Mouse (Mus musculus) Patski (cell line): Measurements from ENCODE around the gene Pms2. TPM values are rescaled to one million over a fixed set of nuclear protein-coding genes. Genes with fewer than 3 reads are reported as not detected.

Experiments used
- ATAC-seq: fragments of 100-300 bp; one replicate; pipeline ENCODE4 v1.8.0; 2021
- CTCF ChIA-PET: fragments of 350-600 bp; sonication (Branson Sonifier 250); formaldehyde crosslinking; loops from one replicate; lab custom pipeline; 2022; ENCODE audit warnings: inconsistent platforms; lab: Charles Lee
- POLR2A ChIA-PET: fragments of 350-600 bp; sonication (Branson Sonifier 250); formaldehyde crosslinking; loops from one replicate; lab custom pipeline; 2022; ENCODE audit warnings: antibody characterized with exemption, inconsistent platforms; lab: Charles Lee
- DNase-seq: peaks from one replicate; pipeline ENCODE4 v3.0.0-alpha.2; 2011; ENCODE audit warnings: low read depth, low spot score
- H3K27me3 ChIP-seq: fragments of 371-371 bp; one replicate; pipeline ENCODE4 v1.5.1; 2021
- CTCF ChIP-seq: fragments of 100-300 bp; IDR thresholded peaks from one replicate; pipeline ENCODE4 v1.5.1; 2021
- in situ Hi-C: fragments of 300-500 bp; cut with MboI; formaldehyde crosslinking; loops from 3 replicates; pipeline ENCODE4 v1.11.1; 2018; ENCODE audit warnings: low pct_unique_long_range_greater_than_20kb, mixed read lengths
- polyA plus RNA-seq: library from polyadenylated mRNA; unstranded; gene quantifications from one replicate; pipeline ENCODE4 v1.2.3, GENCODE M21; 2021

The Pms2 gene
- polyA plus RNA-seq, 1 experiment from 2014 or later: 13.1 TPM

DNA sequence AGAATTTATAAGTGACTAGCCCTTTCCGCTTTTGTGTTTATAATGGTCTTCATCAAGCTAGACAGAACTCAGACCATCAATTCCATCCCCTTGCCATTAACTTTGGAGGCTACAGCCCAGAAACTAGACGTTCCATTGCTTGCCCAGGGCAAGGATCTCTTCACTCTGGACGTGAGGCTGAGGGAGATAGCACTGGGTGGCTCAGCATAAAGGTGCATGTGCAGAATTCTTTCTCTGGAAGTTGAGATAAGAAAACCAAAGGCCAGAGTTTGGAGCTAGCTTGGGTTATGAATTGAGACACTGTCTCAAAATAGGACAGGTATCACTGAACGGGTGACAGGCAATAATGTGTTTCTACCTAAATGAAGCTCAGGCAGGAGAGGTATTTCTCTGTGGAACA, 6.0 kb upstream of the Pms2 start:
- POLR2A ChIA-PET: no interaction called here
- no peak for ATAC-seq
- TF ChIP-seq CTCF: no peak
- in situ Hi-C loops: no loop called here
- H3K27me3 ChIP-seq: no peaks in the 10 kb centered on the region
- no peak for DNase-seq
- CTCF ChIA-PET: interaction anchor here (1.4 kb wide), 2 partner anchors 10 to 12 kb away, joined by 3 to 4 read pairs; no protein-coding TSS in a partner anchor

DNA sequence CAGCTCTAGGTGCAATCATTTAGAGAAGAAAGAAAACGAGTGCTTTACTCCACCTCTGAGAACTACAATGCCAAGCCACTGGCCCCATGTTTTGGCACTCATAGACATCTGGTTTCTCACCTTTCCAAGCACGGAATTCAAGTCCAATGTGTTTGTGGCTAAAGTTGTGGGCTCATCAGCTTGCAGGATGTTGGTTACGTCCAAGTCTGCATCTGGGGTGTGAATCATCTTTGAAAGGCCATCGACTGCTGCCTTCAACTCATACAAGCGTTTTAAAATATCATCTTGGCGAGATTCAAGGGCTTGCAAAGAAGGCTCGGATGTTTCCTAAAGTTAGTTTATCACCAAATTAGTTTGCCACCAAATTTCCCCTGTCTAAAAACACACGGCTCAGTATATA, 3.3 kb upstream of the Pms2 start:
- no peak for DNase-seq
- CTCF ChIA-PET: no interaction called here
- no peaks in the 10 kb centered on the region for H3K27me3 ChIP-seq
- in situ Hi-C loops: no loop called here
- POLR2A ChIA-PET: no interaction called here
- TF ChIP-seq CTCF: no peak
- ATAC-seq: no peak

DNA sequence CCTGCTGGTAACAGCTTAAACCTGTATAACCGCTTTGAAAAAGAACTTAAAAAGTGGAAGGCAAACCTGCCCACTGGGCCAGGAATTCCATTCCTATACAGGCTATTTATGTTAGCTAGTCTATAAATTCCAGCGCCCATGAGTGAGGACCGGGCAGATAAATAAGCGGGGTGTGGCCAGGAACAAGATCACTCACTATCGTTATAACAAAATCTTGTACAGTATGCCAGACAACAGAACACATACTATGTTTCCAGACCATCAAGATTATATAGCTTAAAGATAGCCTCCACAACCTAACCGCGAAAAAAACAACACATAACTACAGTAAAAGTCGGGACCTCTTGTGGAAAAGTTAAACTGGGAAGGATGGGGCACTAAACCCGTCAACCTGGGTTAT, 838 bp upstream of the Pms2 start:
- peak; percentile 6 for DNase-seq
- no peaks in the 10 kb centered on the region for H3K27me3 ChIP-seq
- ATAC-seq: peak; percentile 1
- ChIA-PET POLR2A (interaction anchor here (1.3 to 1.5 kb wide), 2 partner anchors 23 to 177 kb away, joined by 3 to 6 read pairs; partner anchors contain the start of gene Usp42), CTCF (interaction anchor here (1.7 kb wide), 1 partner anchor 8 kb away, joined by 5 read pairs; no protein-coding TSS in a partner anchor)
- no peak for TF ChIP-seq CTCF
- in situ Hi-C loops: no loop called here

DNA sequence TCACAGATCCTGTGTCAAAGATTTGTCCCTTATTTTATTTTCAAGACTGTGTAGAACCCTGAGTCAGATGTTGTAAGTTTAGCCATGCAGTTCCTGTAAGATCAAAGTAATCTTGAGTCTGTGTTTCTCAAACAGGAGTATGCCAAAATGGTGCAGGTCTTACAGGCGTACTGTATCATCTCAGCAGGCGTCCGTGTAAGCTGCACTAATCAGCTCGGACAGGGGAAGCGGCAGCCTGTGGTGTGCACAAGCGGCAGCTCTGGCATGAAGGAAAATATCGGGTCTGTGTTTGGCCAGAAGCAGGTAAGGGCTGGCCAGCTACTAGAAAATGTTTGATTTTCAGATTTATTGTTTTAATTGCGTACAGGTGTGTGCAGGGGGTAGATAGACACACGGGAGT, 6.5 kb downstream of the Pms2 start:
- in situ Hi-C loops: no loop called here
- no peaks in the 10 kb centered on the region for H3K27me3 ChIP-seq
- ChIA-PET POLR2A (no interaction called here), CTCF (interaction anchor here (1.0 to 1.6 kb wide), 4 partner anchors 8 to 184 kb away, joined by 3 to 6 read pairs (median 4); partner anchors contain the start of gene Usp42)
- no peak for TF ChIP-seq CTCF
- no peak for ATAC-seq
- DNase-seq: no peak

DNA sequence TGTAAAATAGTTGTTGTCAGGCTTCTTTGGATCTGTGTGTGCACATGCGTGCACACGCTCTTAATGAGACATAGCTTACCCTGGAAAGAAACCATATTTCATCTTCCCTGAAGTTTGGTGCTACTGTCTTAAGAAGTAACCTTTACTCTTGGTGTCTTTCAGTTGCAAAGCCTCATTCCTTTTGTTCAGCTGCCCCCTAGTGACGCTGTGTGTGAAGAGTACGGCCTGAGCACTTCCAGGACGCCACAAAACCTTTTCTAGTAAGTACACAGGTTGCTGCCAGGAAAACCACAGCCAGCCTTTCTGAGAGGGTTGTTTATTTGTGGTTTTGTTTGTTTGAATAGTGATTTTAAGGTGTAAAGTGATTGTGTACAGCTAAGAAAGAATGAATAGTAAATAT, 7.7 kb downstream of the Pms2 start:
- no peaks in the 10 kb centered on the region for H3K27me3 ChIP-seq
- no peak for ATAC-seq
- CTCF ChIA-PET: interaction anchor here (0.7 to 1.6 kb wide), 5 partner anchors 8 to 185 kb away, joined by 3 to 6 read pairs (median 3); partner anchors contain the start of genes Rsph10b and Usp42
- DNase-seq: peak; percentile 19
- in situ Hi-C loops: no loop called here
- POLR2A ChIA-PET: no interaction called here
- no peak for TF ChIP-seq CTCF

DNA sequence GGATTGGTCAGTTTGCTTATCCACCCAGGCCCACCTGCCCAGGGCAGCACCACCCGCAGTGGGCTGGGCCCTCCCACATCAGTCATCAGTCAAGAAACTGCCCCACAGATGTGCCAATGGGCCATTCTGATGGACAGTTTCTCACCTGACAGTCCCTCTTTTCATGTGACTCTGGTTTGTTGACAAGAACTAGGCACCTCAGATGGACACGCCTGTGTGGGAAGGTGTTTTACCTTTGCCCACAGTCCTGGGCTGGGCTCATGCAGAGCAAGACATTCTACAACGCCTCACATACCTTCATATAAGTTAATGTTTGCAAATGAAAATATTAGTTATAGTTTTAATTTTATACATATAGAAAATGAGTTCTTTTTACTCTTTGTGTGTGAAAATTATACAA, 8.4 kb downstream of the Pms2 start:
- H3K27me3 ChIP-seq: no peaks in the 10 kb centered on the region
- no peak for TF ChIP-seq CTCF
- ATAC-seq (no peak), DNase-seq (no peak)
- in situ Hi-C loops: no loop called here
- ChIA-PET POLR2A (no interaction called here), CTCF (no interaction called here)

DNA sequence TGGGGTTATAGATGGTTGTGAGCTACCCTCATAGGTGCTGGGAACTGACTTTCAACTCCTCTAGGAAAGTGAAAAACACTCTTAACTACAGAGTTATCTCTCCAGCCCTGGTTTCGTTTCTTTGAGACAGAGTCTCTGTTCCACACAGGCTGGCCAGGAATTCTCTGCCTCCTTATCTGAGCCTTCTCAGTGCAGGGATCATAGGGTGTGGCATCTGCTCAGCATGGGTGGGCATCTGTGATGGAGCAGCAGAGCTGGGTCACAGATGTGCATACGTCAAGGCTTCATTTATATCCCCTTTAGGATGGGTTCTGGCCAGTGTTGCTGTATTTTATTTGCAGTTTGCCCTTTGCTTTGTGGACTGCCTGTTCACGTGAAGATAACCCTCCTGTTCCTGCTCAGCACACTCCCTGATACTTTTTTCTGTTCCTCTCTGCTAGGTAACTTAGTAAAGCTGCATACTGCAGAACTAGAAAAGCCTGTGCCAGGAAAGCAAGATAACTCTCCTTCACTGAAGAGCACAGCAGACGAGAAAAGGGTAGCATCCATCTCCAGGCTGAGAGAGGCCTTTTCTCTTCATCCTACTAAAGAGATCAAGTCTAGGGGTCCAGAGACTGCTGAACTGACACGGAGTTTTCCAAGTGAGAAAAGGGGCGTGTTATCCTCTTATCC, 15.2 kb downstream of the Pms2 start:
- in situ Hi-C loops: no loop called here
- POLR2A ChIA-PET: no interaction called here
- no peak for TF ChIP-seq CTCF
- CTCF ChIA-PET: interaction anchor here (1.0 kb wide), 1 partner anchor 8 kb away, joined by 4 read pairs; no protein-coding TSS in a partner anchor
- ATAC-seq (no peak), DNase-seq (no peak)
- no peaks in the 10 kb centered on the region for H3K27me3 ChIP-seq

DNA sequence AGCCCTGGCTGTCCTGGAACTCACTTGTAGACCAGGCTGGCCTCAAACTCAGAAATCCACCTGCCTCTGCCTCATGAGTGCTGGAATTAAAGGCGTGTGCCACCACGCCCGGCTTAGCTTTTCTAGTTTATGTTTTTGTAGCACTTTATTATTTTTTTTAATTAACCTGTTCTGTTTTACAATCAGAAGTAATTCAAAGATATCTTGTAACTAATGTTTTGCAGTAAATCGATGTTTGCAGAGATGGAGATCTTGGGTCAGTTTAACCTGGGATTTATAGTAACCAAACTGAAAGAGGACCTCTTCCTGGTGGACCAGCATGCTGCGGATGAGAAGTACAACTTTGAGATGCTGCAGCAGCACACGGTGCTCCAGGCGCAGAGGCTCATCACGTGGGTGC, 18.1 kb downstream of the Pms2 start, which contains the start of gene Gm42421:
Gene Gm42421 (plus strand): TSS at position 301 of the 400 bp plus-strand sequence.
- TF ChIP-seq CTCF: no peak
- CTCF ChIA-PET: no interaction called here
- DNase-seq: no peak

DNA sequence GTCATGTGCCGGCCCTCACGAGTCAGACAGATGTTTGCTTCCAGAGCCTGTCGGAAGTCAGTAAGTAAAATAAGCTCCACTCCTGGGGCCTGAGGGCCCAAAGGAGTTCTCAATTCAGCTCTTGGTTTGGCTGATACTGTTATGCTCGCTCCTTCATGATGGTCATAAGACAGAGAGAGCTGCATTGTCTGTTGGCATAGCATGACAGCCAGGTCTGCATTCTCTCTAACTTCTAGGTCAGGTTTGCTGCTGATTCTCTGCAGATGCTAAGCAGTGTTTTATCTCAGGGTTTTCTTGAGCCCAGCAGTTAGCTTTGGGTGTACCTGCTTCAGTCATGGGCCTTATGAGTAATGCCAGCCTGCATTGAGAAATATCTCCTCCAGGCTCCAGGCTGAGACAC, 19.5 kb downstream of the Pms2 start:
- no peaks in the 10 kb centered on the region for H3K27me3 ChIP-seq
- ATAC-seq: no peak
- TF ChIP-seq CTCF: no peak
- in situ Hi-C loops: no loop called here
- ChIA-PET CTCF (interaction anchor here (1.0 kb wide), 1 partner anchor 19 kb away, joined by 3 read pairs; the partner anchor contains the start of genes Aimp2 and Pms2), POLR2A (no interaction called here)
- no peak for DNase-seq

More for the DNA sequence above, 18.1 kb downstream of the Pms2 start, which contains the start of gene Gm42421:
- no peaks in the 10 kb centered on the region for H3K27me3 ChIP-seq
- in situ Hi-C loops: no loop called here
- ATAC-seq: no peak
- POLR2A ChIA-PET: no interaction called here

DNA sequence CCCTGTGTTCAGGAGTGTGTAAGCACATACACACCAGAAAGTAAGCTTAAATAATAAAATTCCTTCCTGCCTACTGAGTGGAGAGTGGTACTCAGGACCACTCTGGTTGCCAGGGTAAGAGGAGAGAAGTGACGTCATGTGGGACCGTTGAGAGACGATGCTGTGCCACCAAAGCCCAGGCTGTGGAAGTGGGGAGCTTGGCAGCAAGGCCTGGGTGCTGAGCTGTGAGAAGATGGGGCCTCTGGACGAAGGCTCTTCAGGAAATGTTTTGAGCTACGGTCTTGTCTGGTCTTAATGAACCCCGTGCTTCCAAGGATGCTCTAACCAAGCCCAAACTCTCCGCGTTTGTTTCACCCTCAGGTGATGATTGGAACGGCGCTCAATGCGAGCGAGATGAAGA, 20.9 kb downstream of the Pms2 start:
- ChIA-PET CTCF (interaction anchor here (1.4 kb wide), 1 partner anchor 18 kb away, joined by 4 read pairs; no protein-coding TSS in a partner anchor), POLR2A (no interaction called here)
- in situ Hi-C loops: no loop called here
- H3K27me3 ChIP-seq: no peaks in the 10 kb centered on the region
- DNase-seq (no peak), ATAC-seq (no peak)
- TF ChIP-seq CTCF: no peak
